Mouse (Mus musculus): Measurements from ENCODE around the gene Itga10.
A peak's percentile ranks its signal among the peaks of the same experiment; 100 is the strongest.

- peak; percentile 55; the same call in 1 of the 2 replicates for TF ChIP-seq CTCF (IDR thresholded peaks at IDR 0.05; ENCODE audit: extremely low read depth, insufficient read length, insufficient replicate concordance, low read depth, low read length)
- no peak for TF ChIP-seq POLR2A (IDR thresholded peaks at IDR 0.05; ENCODE audit: low read depth, low read length)
These were observed at the start of gene Itga10 for GRCm38 (mm10) chr3:96645018-96645649.
